Mouse (Mus musculus): ENCODE measurements around the gene Plekho1.
A peak's percentile ranks its signal among the peaks of the same experiment; 100 is the strongest.

Gene Plekho1

DNA sequence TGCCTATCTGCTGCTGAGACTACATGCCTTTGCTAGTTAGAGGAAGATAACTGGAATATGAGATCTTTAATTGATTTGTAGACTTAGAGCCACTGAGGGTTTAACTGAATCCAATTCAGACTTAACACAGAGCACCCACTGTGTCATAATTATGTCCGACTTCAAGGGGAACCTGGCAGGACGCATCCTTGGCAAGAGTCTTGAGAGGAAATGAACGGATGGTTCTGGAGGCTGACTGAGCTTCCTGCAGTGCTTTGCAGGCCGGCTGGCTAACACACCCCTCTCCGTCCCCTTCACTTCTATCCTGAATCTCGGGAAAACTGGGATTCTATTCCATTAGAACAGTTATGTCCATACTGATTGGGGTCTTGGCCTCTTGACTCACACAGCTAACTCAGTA, 12.7 kb upstream of the Plekho1 start:
- no peak for DNase-seq (ENCODE audit: low read depth, low spot score)

- DNase-seq (ENCODE audit: low read depth, low spot score): no peak
Measured at GRCm38 (mm10) chr3:96001560-96001959, 5.8 kb upstream of the Plekho1 start.

DNA sequence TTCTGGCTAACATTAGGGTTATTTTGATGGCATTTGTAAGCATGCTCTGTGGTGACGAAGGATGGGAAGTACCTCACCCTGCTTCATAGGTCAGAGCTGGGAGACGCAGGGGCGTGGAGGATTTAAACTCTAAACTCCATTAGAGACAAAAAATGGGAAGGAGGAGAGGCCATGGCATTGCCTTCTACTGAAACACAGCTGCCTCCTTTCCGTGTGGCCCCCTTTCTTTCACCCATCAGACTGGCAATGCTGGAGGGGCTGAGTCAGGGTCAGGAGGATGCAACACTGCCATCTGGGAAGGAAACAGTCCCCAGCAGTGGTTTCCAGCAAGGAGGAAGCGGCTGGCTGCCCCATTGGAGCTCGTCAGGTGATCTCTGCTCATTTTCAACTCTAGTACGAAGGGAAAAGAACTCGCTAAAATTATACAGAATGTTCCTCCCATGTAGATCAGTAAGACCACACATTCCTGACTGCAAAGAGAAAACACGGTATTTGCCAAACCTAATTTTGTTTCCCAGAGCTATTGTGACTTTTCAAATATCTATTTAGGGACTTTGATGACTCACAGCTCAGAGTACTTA, 5.2 kb upstream of the Plekho1 start:
- DNase-seq (ENCODE audit: low read depth, low spot score): no peak

DNA sequence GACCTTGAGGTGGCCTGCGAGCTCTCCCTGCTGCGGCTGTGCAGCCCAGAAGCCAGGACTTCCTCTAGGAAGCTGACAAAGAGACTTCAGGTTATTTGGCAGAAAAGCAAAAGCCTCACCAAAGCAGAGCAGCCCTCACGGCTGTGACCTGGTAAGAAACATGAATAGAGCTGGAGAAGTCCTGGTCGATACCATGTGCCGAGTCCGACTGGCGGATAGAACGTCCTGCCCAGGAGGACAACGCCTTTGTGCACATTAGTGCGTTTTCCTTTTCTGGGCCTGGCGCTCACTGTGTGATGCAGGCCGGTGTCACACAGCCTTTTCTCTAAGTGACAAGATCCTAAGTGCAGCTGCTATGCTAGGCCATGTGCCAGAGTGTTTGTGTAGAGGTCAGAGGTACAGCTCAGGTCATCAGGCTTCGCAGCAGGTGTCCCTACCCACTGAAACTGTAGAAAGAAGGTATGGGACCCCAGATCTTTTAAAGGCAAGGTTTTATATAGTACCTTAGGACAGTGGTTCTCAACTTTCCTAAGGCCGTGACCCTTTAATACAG, 4.4 kb upstream of the Plekho1 start:
- no peak for DNase-seq (ENCODE audit: low read depth, low spot score)

GRCm38 (mm10) chr3:95999308-96000079, 3.7 kb upstream of the Plekho1 start:
- DNase-seq (ENCODE audit: low read depth, low spot score): no peak

DNA sequence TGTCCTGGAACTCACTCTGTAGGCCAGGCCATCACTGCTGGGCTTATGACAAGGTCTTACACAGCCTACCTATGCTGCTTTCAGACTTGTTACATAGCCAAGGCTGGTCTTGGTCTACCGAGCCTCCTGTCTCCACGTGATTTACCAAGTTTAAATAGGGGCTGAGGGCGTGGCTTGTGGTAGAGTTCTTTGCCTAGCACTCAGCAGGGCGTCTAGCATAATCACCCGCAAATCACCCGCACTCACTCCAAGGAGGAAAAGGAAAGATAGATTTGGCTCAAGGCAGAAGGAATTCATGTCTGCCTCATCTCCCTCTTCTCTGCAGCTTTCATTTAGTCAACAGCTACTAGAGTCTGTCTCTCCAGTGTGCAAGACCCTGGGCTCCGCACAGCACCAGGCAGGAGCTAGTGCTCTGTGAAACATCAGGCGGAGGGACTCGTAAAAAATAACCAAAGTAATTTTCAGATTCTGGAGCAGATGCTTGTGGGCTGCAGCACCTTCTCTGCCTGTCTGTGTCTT, 1.5 kb upstream of the Plekho1 start:
- DNase-seq (ENCODE audit: low read depth, low spot score): peak; percentile 33

GRCm38 (mm10) chr3:95996451-95997073, 761 bp upstream of the Plekho1 start:
- DNase-seq (ENCODE audit: low read depth, low spot score): no peak

DNA sequence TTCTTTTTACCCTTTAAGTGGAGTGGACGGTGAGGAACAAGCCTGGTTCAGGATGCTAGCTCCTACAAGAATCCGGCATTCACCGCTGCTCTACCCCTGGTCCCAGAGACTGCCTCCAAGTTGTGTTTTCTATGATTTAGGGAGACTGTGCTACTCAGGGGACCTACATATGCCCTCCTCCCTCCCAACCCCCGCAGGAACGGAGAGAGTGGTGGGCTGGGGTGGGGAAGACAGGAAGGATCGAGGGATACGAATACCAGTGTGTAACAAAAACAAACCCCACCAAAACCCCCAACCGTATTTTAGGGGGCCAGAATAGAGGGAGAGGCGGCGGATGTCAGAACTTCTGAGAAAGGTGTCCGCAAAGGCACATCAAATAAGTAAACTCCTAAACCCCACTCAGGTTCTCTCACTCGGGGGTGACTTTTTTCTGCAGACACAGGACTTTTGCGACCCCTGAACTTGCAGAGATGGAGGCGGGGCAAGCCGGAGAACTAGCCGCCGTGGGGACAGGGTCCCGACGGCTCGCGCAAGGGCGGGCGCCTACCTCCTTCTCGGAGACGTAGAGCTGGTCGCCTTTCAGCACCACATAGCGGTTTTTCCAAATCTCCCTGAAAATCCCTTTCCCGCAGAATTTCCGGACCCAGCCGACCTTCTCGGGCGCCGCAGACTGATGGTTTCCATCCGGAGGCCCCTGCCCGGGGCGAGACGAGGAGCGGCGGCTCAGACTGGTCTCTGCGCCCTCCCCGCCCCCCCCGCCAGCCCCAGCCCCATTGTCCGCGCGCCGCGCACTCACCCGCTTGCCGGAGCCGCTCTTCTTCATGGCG, 613 bp downstream of the Plekho1 start:
- peak; percentile 45 for DNase-seq (ENCODE audit: low read depth, low spot score)

GRCm38 (mm10) chr3:95994381-95994846, 1.4 kb downstream of the Plekho1 start:
- no peak for DNase-seq (ENCODE audit: low read depth, low spot score)

- DNase-seq (ENCODE audit: low read depth, low spot score): no peak
Measured at GRCm38 (mm10) chr3:95993881-95994280, 1.9 kb downstream of the Plekho1 start.

DNA sequence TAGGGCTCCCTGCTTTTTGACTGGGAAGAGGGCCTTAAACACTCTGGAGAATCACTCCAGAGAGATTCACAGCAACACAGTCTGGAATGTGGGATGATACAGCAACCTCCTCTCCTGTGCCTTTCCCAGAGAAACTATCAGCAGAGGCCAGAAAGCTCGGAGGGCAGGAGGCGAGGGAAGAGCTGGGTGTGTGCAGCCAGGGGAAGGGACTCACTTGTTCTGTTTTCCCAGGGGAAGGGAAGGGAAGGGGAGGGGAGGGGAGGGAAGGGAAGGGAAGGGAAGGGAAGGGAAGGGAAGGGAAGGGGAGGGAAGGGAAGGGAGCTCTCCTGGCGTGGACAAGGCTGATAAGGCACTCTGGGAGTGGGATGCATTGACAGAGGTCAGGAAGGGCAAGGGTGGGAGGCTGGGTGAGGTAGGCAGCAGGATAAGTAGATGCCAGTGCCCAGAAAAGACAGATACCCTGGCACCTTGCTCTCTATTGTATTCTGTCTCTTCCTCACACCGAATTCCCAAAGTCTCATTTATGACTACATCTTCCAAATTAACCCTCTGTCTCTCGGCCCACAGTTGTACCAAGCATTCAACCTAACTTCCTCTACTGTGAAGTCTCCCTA, 2.7 kb downstream of the Plekho1 start:
- no peak for DNase-seq (ENCODE audit: low read depth, low spot score)

GRCm38 (mm10) chr3:95990413-95990941, 5.3 kb downstream of the Plekho1 start:
- no peak for DNase-seq (ENCODE audit: low read depth, low spot score)

GRCm38 (mm10) chr3:95988969-95989368, 6.8 kb downstream of the Plekho1 start:
- DNase-seq (ENCODE audit: low read depth, low spot score): no peak

- no peak for DNase-seq (ENCODE audit: low read depth, low spot score)
Measured at GRCm38 (mm10) chr3:95988138-95988537, 7.7 kb downstream of the Plekho1 start.

DNA sequence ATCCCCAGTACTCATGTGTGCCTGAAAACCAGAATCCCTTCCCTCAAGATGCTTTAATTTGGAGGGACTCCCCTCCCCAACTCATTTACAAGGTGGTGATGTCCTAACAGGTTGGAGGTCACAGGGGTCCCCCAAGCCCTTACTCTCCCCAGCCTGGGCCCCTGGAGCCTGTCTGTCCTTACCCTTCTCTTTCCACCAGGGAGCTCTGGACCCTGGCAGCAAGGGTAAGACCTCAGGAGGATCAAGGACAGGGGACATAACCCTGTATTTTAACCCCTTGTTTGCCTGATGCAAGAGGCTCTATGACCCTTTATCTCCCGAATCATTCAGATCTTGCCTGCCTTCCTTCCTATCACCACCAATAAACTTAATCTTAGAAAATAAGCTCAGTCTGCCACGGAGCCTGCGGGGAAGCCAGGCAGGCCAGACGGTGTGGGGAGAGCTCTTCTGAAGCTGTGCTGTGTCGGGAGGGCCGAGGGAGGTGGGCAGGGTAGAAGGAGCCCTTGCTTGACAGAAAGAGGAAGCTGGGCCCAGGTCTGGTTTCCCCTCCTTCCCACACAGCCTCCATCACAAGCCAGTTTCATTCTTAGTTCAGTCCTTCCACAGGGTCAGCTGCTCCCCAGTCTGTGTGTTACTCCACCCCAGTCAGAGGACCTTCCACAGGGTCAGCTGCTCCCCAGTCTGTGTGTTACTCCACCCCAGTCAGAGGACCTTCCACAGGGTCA, 8.3 kb downstream of the Plekho1 start:
- peak; percentile 36 for DNase-seq (ENCODE audit: low read depth, low spot score)

- DNase-seq (ENCODE audit: low read depth, low spot score): peak; percentile 66
Measured at GRCm38 (mm10) chr3:95986984-95987383, 8.8 kb downstream of the Plekho1 start.

GRCm38 (mm10) chr3:95986001-95986622, 9.7 kb downstream of the Plekho1 start:
- DNase-seq (ENCODE audit: low read depth, low spot score): peak; percentile 79

- no peak for DNase-seq (ENCODE audit: low read depth, low spot score)
Measured at GRCm38 (mm10) chr3:95985209-95986000, 10.4 kb downstream of the Plekho1 start.

DNA sequence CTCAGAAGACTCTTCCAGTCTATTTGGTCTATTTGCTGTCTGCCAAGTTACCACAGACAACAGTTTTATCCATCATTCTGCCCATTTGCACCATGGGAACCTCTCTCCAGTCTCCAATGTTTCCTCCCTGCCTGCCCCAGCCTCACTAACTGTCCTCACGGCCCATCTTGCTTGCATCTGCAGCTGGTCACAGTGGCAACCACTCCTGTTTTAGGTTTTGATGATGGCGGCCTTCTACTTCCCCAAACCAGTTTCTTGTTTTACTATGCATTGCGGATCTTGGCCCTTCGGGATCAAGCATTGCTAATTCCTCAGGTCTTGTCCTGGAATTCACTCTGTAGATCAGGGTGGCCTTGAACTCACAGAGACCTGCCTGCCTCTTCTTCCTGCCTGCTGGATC, 13.7 kb downstream of the Plekho1 start:
- no peak for DNase-seq (ENCODE audit: low read depth, low spot score)
